Mouse (Mus musculus): Measurements from ENCODE around the gene Myl6.

Gene Myl6

DNA sequence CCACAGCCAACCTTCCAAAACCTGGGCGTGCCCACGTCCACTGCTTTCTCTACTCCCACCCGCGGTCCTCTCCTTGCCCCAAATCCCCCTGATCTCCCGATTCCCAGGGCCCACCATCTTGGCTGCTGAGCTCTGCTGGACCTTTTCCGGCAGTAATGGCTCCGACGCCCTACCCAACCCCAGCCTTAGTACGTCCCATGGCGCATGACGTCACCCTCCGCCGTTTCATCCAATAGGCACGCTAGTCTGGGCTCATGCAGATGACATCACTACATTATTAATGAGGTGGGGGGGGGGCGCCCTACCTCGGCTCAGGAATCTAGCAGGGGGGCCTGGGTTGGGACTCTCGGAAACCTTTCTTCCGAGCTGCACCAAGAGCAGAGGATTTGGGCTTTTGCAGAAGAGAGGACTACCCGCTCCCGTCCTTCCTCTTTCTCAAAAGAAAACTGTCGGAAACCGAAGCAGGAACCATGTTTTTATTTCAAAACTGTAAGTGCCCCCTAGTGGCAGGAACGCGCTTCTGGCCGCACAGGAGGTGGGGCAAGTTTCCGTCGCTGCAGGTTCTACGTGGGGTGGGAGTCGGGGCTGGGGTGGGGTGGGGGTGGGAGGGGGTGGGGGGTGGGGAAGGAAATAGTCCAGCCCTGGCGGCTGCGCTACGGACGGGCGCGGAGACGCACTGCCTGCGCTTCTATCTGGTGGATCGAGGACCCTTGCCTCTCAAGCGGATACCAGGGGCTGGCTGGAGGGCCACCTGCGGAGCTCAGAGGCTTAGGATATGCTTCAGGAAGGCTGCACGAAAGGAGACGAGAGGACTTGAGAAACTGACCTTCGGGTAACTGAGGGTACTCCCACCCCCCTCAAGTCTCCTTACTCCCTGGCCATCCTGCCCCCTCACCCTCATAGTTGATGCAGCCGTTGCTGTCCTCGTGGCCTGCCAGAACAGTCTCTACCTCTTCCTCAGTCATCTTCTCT, at the start of gene Myl6:
Gene Myl6, minus strand, starts transcription at position 451 of the 972 bp plus-strand sequence.
- in situ Hi-C loops (cut with MboI; ENCODE audit: unreplicated experiment in 2 of 2) = loop anchor here (5.0 kb wide), 2 partner anchors 33 to 43 kb away; partner anchors contain the start of gene Esyt1 (in 1 of the 2)

DNA sequence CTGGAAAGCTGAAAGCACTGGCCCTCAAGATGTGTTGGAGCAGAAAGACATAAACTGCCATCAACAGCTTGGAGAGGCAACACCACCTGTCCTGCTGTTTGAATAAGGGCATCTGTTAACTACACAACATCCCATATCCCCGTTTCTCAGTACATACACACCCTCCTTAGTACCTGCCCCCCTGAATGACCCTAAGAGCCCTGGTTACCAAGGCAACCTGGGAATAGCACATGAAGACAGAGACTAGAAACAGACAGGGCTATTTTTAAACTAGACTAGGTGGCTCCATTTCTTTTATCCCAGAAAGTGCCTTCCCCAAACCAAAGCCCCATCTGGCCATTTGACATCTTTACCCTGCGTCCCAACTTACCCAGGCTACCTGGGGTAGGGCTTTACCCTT, 49.2 kb upstream of the Myl6 start:
- in situ Hi-C loops (cut with MboI; ENCODE audit: unreplicated experiment in 2 of 2) = loop anchor here in 1 of 2 experiments (10.0 kb wide), 2 partner anchors 132 to 208 kb away; partner anchors contain the start of genes Cs and Suox

- in situ Hi-C loops (cut with MboI; ENCODE audit: unreplicated experiment in 2 of 2) = loop anchor here in 1 of 2 experiments (5.0 kb wide), 1 partner anchor 46 kb away; the partner anchor contains the start of gene Myl6
Measured at GRCm38 (mm10) chr10:128538340-128538870, 44.5 kb upstream of the Myl6 start.

DNA sequence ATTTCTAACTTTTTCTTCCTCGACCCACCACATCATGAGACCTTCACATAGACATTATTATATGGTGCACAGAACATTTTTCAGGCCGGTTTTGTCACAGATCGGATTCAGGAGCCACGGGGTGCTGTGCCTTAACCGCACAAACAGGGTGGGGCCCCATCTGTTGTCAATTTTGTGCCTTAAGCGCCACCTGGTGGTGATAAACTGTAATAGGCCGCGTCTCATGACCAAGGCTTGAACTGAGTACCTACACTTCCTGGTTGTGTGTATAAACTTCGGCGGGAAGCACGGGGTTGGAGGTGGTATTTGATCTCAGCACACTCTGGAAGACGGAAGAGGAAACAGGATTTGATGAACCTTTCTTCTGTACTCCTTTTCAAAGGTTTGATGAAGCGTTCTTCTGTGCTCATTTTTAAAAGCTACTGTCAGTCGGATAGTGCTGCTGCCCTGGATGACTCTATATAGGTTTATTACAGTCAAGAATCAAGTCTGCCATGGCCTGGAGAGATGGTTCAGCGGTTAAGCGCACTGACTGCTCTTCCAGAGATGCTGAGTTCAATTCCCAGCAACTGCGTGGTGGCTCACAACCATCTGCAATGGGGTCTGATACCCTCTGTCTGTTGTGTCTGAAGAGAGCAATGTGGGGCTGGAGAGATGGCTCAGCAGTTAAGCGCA, 42.5 kb upstream of the Myl6 start:
- in situ Hi-C loops (cut with MboI; ENCODE audit: unreplicated experiment in 2 of 2) = loop anchor here in 1 of 2 experiments (5.0 kb wide), 1 partner anchor 44 kb away; the partner anchor contains the start of gene Myl6

GRCm38 (mm10) chr10:128535624-128536265, 41.8 kb upstream of the Myl6 start:
- in situ Hi-C loops (cut with MboI; ENCODE audit: unreplicated experiment in 2 of 2) = loop anchor here in 1 of 2 experiments (5.0 kb wide), 1 partner anchor 43 kb away; the partner anchor contains the start of gene Myl6

GRCm38 (mm10) chr10:128535206-128535605, 41.3 kb upstream of the Myl6 start:
- in situ Hi-C loops (cut with MboI; ENCODE audit: unreplicated experiment in 2 of 2) = loop anchor here in 1 of 2 experiments (5.0 kb wide), 1 partner anchor 43 kb away; the partner anchor contains the start of gene Myl6

- in situ Hi-C loops (cut with MboI; ENCODE audit: unreplicated experiment in 2 of 2) = loop anchor here in 1 of 2 experiments (5.0 kb wide), 2 partner anchors 34 to 64 kb away; partner anchors contain the start of gene Myl6
Measured at GRCm38 (mm10) chr10:128526366-128527356, 32.7 kb upstream of the Myl6 start.

GRCm38 (mm10) chr10:128525671-128526308, 31.8 kb upstream of the Myl6 start, which contains the start of gene Esyt1:
Esyt1 (minus strand) TSS chr10:128525871.
- in situ Hi-C loops (cut with MboI; ENCODE audit: unreplicated experiment in 2 of 2) = loop anchor here in 1 of 2 experiments (5.0 kb wide), 2 partner anchors 33 to 63 kb away; partner anchors contain the start of gene Myl6

DNA sequence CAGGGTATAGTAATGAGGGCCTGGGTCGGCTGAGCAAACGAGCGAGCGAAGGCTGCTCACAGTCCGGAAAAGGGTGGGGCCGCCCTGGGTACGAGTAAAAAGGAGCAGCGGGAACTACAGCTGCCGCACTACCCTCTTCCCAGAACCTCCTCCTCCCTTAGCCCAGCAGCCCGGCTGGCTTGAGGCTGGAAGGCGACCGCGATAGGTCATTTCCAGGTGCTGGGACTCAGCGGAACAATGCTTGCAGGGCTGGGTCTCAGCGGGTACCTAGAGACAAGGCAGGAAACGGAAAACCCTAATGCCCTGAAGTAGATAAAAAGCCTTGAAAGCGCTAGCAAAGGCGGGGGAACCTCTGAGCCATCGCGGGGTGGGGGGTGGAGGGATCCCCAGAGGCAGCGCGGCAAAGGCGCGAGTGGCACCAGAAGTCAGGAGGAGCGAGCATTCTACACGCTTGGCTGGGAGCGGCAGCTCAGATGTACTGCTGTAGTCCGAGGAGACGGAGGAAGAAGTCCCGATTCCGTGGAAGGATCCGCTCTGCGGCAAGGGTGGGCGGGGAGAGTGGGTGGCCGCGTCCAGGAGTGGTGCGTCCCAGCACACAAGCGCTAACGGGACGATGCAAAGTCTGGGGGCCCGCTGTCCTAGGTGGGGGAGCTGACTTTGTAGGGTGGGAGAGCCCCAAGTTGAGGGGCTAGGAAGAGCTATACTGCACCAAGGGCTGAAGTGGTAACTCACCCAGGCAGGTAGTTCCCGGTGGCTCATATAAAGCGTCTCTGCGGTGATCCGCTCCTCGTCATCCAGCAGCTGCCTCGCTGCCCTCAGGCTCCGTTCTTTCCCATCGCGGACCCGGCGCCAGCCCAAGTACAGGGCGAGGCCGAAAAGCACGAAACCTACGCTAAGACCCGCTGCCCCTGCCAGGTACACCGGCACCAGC, 31.1 kb upstream of the Myl6 start:
- in situ Hi-C loops (cut with MboI; ENCODE audit: unreplicated experiment in 2 of 2) = loop anchor here in 1 of 2 experiments (5.0 kb wide), 2 partner anchors 33 to 63 kb away; partner anchors contain the start of gene Myl6

DNA sequence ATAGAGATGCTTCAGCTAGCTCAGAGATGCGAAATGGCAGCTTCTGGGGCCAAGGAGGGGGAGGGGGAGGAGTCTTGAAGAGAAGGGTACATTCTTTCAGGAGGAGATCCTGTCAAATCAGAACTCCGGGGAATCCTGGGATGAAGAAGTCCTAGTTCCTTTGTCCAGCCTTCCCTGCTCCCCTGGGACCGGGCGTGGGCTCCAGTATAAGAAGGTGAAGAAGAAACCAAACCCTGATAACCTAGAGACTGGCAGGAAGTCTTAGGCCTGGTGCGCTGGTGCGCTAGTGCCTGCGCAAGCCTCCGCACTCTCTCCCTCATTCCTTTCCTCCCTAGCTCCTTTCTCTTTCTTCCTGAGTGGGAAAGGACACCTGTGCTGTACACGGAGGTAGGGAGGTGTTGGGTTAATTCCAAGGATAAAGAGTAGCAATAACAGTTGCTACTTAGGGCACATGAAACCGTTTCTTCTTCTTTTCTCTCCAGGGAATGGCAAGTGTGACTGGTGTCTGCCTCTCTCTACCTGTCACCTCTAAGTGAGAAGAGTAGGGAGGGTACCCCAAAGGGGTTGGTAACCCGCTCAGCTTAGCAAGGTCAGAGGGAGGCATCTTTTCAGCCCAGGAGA, 30.3 kb upstream of the Myl6 start:
- in situ Hi-C loops (cut with MboI; ENCODE audit: unreplicated experiment in 2 of 2) = no loop called here

GRCm38 (mm10) chr10:128522351-128522750, 28.4 kb upstream of the Myl6 start:
- in situ Hi-C loops (cut with MboI; ENCODE audit: unreplicated experiment in 2 of 2) = no loop called here

GRCm38 (mm10) chr10:128520591-128520990, 26.6 kb upstream of the Myl6 start:
- in situ Hi-C loops (cut with MboI; ENCODE audit: unreplicated experiment in 2 of 2) = no loop called here

DNA sequence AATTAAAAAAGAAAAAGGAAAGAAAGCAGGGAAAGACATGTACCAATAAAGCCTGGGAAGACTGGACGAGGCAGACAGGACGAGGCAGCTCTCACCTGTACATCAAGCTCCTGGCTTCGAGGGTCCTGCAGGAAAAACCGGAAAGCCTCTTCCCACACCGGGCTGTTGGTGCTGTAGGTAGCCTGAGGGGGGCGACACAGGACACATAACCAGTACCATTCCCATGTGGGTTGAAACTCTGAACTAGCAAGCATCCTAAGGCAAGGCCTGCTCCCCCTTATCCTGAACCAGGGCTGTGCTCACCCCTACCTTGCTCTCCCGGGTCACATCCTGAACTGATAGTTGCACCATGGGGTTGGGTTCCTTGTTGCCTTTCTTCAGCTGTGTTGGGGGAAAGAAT, 24.9 kb upstream of the Myl6 start:
- in situ Hi-C loops (cut with MboI; ENCODE audit: unreplicated experiment in 2 of 2) = no loop called here

DNA sequence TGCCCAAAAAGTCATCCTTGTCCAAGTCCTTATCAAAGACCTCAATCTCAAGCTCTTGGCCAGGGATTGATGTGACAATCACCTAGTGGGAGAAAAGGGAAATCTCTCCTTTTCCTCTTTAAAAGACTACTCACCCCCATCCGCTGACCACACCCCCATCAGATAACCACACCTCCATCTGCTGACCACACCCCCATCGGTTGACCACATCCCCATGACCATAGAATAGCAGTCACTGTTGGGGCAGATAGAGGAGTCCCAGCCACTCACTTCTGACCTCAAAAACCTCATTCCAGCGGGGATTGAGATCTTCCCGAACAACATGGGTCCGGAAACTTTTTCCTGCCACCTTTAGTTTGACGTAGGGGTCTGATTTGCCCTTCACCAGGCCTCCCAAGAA, 22.7 kb upstream of the Myl6 start:
- in situ Hi-C loops (cut with MboI; ENCODE audit: unreplicated experiment in 2 of 2) = no loop called here

DNA sequence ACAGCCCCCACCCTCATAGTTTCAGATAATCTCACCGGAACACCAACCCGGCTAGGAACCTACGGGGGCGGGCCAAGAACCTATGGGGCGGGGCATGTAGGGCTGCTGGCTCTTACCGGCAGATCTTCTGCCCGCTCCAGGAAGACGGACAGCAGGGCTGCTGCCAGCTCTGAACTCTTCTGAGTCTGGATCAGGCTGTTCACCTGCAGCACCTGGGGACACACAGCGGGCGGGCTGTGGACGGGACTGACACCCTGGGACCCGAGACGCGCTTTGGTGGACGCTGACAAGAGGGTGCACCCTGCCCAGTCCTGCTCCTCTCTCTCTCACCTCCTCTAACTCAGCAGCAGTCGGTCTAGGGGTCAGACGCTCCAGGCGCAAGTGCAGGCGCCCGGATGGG, 22.1 kb upstream of the Myl6 start:
- in situ Hi-C loops (cut with MboI; ENCODE audit: unreplicated experiment in 2 of 2) = no loop called here

DNA sequence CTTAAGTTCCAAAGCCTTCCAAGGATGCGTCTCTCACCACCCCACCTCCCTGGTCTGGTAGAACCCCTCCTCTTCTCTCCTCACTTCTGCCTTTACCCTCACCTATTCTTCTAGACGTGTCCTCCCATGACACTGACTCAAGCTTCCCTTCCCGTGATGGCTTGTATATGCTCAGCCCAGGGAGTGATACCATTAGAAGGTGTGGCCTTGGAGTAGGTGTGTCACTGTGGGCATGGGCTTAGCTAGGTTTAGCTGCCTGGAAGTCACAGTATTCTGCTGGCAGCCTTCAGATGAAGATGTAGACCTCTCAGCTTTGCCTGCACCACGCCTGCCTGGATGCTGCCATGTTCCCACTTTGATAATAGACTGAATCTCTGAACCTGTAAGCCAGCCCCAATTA, 21.1 kb upstream of the Myl6 start:
- in situ Hi-C loops (cut with MboI; ENCODE audit: unreplicated experiment in 2 of 2) = no loop called here

DNA sequence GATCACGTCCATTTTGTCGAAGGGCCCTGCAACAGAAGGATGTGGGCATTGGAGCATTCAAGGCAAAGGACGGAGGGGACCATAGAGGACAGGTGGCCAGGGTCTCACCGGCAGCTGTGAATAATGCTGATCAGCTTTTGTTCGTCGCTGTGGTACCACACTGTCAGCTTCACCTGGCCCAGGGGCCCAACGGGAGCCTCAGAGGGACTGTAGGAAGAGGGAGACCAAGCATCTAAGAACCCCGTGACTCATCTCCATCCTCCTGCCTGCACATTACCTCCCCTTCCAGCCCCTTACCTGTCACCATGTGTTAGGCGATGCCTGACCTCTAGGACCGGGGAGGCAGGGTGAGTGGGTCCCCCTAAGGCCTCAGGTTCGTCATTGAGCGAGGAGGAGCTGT, 17.8 kb upstream of the Myl6 start:
- in situ Hi-C loops (cut with MboI; ENCODE audit: unreplicated experiment in 2 of 2) = no loop called here
